Mouse (Mus musculus) bone marrow macrophage, adult 2 months (primary cell): ENCODE results near the gene Gm28308. TPM values are rescaled to one million over a fixed set of nuclear protein-coding genes. Genes with fewer than 3 reads are reported as not detected.

Experiments used
- H3K27ac ChIP-seq: 2 replicates; pipeline ENCODE4 v1.5.1; 2012; ENCODE audit warnings: low read depth, low read length; ENCODE audit not compliant: insufficient read depth
- H3K4me1 ChIP-seq: 2 replicates; pipeline ENCODE4 v1.6.1; 2012; ENCODE audit warnings: low read length; ENCODE audit not compliant: control insufficient read depth, insufficient read depth
- H3K4me3 ChIP-seq: 2 replicates; pipeline ENCODE4 v1.5.1; 2012; ENCODE audit warnings: mild to moderate bottlenecking, low read length, moderate library complexity; ENCODE audit not compliant: insufficient read depth
- CTCF ChIP-seq: IDR thresholded peaks from 2 replicates; pipeline ENCODE4 v1.5.1; 2012; ENCODE audit warnings: low read depth, mild to moderate bottlenecking, low read length, moderate library complexity
- POLR2A ChIP-seq: IDR thresholded peaks from 2 replicates; pipeline ENCODE4 v1.6.1; 2012; ENCODE audit warnings: mild to moderate bottlenecking, low read depth, low read length, borderline replicate concordance
- polyA plus RNA-seq: library from polyadenylated mRNA; stranded (reverse); fragments of >200 nt; gene quantifications from 2 replicates; pipeline ENCODE4 v1.2.4, GENCODE M21; 2012; ENCODE audit not compliant: missing spikeins, insufficient read depth, insufficient read length

Gm28308 gene
- polyA plus RNA-seq, 1 experiment = not detected

DNA sequence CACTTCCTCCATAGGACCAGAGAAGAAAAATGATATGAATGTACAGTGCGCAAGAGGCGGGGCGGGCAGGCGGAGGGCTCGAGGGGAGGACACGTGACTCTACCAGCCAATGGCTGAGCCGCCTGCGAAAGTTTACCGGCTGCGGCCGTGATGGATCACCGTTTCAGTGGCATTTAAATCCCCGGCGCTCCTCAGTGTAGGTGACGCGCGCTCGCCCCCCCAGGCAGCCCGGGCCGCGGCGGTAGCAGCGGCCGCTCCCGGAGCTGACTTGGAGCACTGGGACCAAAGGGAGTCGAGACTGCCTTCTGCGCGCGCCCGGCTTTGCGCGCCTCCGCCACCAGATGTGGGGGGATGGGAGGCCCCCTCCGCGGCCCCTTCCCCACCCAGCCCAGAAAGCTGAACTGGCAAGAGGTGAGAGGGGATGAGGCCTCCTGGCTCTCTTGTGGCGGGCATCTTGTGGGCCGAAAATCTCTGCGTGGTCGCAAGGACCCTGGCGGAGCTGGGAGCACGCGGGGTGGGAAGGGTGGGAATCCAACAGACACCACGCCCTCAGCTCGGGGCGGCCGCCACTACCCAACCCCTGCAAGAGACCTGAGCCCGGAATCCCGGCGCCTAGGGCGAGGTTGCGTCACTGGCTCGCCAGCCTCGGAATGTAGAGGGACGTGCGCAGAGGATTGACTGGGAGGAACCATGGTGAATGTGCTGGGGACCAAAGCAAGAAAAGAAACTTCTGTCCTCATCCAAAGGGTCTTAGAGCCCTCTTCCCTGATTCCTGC is 54.7 kb downstream of the Gm28308 start, which contains the start of gene Hoxa1:
TSS of gene Hoxa1 (minus strand) at position 42 of the 776 bp plus-strand sequence.
- peak within 1 kb of the TSS; percentile 87 for H3K27ac ChIP-seq
- H3K4me1 ChIP-seq = peaks cover 25% of the 10 kb centered on the region
- no peak for TF ChIP-seq CTCF
- TF ChIP-seq POLR2A = no peak
- peak within 1 kb of the TSS; percentile 82 for H3K4me3 ChIP-seq

DNA sequence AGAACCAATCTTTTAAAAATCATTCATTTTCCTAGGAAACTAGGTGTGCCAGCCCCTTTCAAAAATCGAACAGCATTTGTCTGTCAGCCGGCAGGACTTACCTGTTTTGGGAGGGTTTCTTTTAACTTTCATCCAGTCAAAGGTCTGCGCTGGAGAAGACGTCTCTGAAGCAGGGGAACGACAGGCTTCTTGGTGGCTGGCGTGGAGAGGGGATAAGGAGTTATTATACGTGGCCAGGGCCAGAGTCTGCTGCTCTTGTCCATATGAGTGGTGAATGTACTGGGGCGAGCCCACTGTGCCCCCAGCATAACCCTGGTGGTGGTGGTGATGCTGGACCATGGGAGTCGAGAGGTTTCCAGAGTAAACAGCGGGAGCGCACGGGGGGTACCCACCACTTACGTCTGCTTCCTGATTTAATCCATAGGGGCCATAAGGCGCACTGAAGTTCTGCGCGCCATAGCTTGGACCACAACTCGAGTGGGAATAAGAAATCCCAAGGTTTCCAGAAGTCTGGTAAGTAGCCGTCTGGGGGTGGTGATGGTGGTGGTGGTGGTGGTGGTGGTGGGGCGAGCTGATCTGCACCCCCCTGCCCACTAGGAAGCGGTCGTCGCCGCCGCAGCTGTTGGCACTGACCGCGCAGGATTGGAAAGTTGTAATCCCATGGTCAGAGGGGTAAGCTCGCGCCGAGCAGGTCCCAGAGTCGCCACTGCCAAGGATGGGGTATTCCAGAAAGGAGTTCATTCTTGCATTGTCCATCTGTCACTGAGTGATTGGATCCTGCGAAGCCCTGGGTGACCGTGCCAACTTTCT is 55.5 kb downstream of the Gm28308 start:
- no peak overlapping the region for H3K27ac ChIP-seq
- TF ChIP-seq POLR2A (no peak), CTCF (no peak)
- H3K4me3 ChIP-seq = peak overlapping the region; percentile 82
- H3K4me1 ChIP-seq = peaks cover 25% of the 10 kb centered on the region

DNA sequence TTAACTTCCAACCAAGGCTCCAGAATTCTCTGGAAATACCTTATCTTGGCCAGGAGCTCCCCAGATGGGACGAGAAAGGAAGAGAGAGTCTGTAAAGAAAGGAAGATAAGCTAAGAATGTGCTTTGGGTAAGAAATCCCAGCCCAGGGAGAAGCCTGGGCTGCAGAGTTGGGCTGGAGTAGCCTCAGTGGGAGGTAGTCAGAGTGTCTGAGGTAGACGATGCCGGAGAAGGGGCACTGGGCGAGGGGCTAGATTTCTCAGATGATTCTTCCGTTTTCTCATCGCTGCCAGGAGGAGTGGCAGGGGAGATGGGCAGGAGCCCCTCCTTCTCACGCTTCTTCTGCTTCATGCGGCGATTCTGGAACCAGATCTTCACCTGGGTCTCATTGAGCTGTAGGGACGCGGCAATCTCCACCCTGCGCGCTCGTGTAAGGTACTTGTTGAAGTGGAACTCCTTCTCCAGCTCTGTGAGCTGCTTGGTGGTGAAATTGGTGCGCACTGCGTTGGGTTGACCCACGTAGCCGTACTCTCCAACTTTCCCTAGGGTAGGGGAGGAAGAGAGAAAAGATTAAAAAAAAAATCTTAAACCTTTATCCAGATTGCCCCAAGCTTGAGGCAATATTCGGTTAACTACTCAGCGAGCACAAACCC is 56.5 kb downstream of the Gm28308 start:
- no peak for TF ChIP-seq CTCF
- TF ChIP-seq POLR2A = no peak
- Histone ChIP-seq H3K27ac (no peak overlapping the region), H3K4me3 (no peak overlapping the region), H3K4me1 (peaks cover 25% of the 10 kb centered on the region)

DNA sequence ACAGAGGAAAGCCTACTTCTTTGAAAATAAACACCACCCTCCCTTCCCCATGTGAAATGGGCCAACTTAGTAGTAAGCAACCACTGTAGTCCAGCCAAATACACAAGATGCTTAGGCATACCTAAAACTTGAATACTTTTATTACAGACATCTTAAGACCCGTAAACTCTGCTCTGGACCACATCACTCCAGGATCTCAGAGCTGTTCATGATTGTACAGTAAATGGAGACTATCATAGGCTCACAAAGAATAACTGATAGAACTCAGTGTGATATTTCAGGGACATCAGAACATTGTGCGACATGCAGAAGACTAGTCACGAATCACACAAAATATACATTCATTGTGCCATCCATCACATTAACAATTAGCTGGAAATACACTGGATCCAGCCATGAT is 57.7 kb downstream of the Gm28308 start:
- TF ChIP-seq POLR2A (no peak), CTCF (no peak)

DNA sequence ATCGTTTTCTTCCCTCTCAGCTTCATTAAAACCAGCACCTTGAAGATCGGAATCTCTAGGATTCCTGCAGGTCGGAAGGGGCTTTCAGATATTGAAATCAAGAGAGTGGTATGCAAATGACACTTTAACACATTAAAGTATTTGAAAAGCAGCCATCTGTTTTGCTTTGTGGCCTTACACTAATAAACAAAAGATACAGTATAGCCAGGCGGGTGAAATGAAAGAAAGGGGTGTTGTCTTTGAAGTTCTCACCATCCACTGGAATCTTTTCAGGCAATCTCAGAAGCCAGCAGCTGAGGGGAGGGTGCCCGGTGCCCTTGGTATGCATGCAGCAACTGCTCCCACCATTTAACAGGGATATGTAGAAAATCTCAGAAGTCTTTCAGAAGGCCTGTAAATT is 59.1 kb downstream of the Gm28308 start:
- Histone ChIP-seq H3K4me1 (peaks cover 16% of the 10 kb centered on the region), H3K4me3 (no peak overlapping the region), H3K27ac (no peak overlapping the region)
- TF ChIP-seq CTCF (no peak), POLR2A (no peak)

More for the DNA sequence above, 57.7 kb downstream of the Gm28308 start:
- H3K27ac ChIP-seq = no peak overlapping the region
- no peak overlapping the region for H3K4me3 ChIP-seq
- peaks cover 21% of the 10 kb centered on the region for H3K4me1 ChIP-seq

DNA sequence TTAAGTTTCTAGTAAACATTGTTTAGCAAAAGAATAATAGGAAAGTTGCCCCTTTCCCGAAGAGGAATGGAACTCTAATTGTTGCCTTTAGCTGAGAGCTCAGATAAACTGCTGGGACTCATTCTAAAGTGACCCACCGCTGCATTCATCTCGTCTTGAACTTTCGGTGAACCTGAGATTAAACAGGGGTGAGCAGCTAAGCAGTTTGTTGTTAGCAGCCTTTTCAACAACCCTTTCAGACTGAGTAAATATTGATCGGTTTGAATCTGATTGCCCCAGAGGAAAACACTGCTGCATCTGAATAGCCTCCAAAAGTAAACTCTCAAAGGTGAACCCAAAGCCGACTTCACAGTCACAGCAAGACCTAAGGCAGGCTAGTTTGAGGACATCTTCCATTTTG is 59.9 kb downstream of the Gm28308 start:
- no peak overlapping the region for H3K27ac ChIP-seq
- no peak for TF ChIP-seq CTCF
- TF ChIP-seq POLR2A = no peak
- no peak overlapping the region for H3K4me3 ChIP-seq
- peaks cover 16% of the 10 kb centered on the region for H3K4me1 ChIP-seq

DNA sequence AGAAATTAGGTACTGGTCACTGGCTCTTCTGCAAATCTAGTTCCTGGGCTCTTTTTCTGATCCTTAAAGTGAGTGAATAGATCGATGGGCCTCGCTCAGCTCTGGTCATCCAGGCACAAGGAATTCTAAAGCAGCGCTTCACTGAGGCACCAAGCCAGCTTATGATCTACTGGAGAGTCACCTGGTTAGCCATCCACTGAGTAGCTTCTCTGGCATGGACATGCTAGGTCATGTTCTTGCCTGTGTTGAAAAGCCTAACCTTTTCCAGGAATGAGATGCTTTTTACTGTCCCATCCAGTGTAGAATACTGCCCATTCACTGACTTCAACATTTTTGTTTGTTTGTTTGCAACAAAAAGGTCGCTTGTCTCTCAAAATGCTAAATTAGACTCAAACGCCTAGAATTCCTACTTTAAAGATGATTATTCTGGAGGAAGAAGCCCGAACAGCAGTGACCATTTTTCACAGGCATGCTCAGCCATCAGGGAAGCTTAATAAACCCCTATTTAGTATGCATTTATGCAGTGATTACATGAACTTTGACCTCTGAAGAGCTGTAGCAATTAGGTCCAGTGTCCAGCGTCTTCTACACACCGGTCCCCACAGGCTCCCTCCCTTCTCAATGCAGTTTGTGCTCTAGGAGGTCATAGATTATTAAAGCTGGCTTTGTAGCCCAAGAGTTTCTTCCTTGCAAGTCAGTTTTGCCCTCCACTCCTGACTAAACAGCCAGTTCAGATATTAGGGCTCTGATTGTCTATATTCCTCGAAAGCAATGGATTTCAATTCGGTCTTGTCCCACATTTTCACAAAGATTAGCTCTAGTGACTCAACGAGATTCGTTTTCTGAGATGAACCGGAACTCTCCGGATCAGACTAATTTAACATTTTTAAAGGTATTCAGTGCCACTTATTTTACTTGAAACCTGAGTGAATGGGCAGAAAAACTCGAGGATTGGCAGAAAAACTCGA is 60.6 kb downstream of the Gm28308 start:
- TF ChIP-seq CTCF = no peak
- no peak for TF ChIP-seq POLR2A
- peaks cover 14% of the 10 kb centered on the region for H3K4me1 ChIP-seq
- no peak overlapping the region for H3K27ac ChIP-seq
- no peak overlapping the region for H3K4me3 ChIP-seq

DNA sequence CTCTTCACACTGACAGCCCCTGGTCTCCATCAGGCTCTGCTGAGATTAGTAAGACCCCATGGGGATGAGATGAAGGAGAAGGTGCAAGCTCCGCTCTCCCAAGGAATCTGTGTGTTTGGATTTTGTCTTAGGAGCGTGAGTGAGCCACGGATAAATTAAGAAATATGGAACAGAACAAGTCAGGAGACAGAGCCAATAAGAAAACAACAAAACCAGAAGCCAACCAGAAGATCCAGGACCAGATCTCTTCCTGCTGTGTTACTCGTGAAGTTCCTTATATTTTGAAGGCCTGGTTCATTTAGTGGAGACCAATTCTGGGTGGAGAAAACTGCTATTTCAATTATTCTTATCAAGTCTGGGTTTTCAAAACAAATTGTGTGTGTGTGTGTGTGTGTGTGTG is 61.6 kb downstream of the Gm28308 start:
- Histone ChIP-seq H3K4me3 (no peak overlapping the region), H3K4me1 (peaks cover 12% of the 10 kb centered on the region), H3K27ac (peak overlapping the region; percentile 8; the same call in 1 of the 2 replicates)
- no peak for TF ChIP-seq CTCF
- TF ChIP-seq POLR2A = no peak

DNA sequence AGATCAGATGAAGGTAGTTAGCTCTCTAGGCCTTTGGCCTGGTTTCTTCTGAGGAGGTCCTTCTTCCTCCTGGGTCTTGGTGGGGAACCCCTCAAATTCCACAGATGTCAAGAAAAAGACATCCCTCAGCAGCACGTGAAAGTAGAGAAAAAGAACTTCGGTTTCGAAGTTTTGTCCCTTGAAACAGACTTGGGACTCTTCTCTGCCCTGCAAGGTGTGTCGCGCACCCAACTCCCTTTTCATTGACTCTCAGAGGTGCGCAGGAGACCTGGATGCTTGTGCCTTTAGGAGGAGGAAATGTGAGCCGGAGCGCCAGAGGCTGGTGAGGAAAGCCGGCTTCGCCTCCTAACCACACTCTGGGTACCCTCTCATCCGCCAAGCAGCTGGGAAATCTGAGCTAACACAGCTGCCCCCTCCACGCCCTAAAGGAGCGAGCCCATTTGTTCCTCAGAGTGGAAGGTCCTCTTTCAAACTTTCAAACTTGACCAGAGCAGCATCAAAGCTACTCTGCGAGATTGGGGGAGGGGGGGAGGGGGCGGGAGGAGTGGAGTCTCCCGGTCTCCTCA is 62.7 kb downstream of the Gm28308 start:
- H3K4me3 ChIP-seq = no peak overlapping the region
- TF ChIP-seq POLR2A (no peak), CTCF (no peak)
- peaks cover 12% of the 10 kb centered on the region for H3K4me1 ChIP-seq
- H3K27ac ChIP-seq = no peak overlapping the region

DNA sequence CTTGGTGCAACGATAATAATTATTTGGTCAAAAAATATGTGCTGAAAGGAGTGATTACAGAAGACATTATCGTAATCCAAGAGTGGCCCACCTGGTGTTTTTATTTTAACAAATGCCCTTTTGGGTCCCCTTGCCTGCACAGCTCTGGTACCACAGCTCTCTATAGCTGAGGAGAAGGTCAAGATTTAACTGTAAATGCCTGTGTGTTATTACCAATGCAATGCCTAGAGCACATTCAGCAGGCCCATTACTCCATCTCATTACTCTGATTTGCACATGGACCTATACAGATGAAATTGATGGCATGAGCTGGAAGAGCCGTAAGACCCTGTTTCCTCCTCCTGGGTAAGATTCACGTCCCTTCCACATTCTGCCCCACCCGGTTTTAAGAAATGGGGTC is 74.0 kb downstream of the Gm28308 start:
- Histone ChIP-seq H3K27ac (no peak overlapping the region), H3K4me3 (no peak overlapping the region), H3K4me1 (peaks cover 4% of the 10 kb centered on the region)
- TF ChIP-seq CTCF (no peak), POLR2A (no peak)
